Mouse (Mus musculus) testis, adult 2 months (tissue): ENCODE results near the gene Stradb.

Experiments
- CTCF ChIP-seq: fragments of 200-500 bp; IDR thresholded peaks from 2 replicates; pipeline ENCODE4 v1.5.1; 2012; ENCODE audit warnings: low read depth, mild to moderate bottlenecking, inconsistent platforms, low read length, moderate library complexity; ENCODE audit not compliant: control insufficient read depth, insufficient read depth, insufficient replicate concordance
- POLR2A ChIP-seq: fragments of 200-500 bp; IDR thresholded peaks from 2 replicates; pipeline ENCODE4 v1.6.1; 2012; ENCODE audit warnings: low read depth, mild to moderate bottlenecking, inconsistent platforms, low read length, moderate library complexity; ENCODE audit not compliant: control insufficient read depth

DNA sequence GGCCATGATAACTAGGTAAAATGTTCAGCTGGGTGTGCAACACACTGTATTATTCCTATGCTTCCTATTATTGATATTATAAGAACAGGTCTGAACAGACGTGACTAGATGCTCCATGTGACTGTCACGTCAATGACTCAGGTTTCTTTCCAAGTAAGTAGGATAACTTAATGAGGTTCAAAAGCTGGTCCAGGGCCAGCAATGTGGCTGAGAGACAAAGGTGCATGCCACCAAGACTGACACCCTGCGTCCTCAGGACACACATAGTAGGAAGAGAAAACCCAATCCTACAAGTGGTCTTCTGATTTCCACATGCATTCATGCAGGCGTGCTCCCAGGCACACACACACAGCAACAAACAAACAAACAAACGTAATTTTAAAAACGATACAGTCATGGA, 2.2 kb upstream of the Stradb start:
- TF ChIP-seq POLR2A (no peak), CTCF (no peak)
